35 mouse cellular contexts compared by ENCODE assay signal in the genomic region with DNA sequence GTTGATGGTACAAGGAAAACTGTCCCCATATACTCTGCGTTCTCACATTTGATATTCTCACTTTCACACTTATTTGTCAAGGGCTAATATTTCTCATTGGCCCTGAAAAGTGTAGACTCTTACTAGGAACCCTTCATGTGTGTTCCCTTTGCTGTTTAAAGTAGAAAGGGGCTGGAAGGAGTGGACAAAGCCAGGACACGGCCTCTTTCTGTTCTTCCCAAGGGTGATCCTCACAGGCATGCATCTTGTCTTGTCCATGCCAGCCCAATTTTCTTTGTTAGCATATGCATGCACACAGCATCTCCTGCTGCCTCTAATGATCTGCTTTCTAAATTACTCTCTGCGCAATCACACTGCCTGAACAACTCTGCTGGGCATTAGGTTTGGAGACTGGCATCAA.
"Had no signal": no experiment of that assay in that cellular context is flagged by ENCODE, and none has a peak within 500 bp of the region (broad histone marks: within the 10 kb centered on the region; RNA-seq: fewer than 3 reads in every experiment).

No protein-coding gene starts in this region.

- H3K36me3 ChIP-seq: heart, embryonic 10.5 days; heart, embryonic 12.5 days; heart, embryonic 13.5 days; heart, embryonic 15.5 days; hindbrain, embryonic 10.5 days; hindbrain, embryonic 12.5 days; hindbrain, embryonic 13.5 days; hindbrain, embryonic 15.5 days; intestine, embryonic 15.5 days; kidney, embryonic 15.5 days had no signal

- ATAC-seq: hindbrain, embryonic 16.5 days; hindbrain, postnatal 0 days; inflammation-experienced regulatory T-cells, adult 6 months; intestine, embryonic 15.5 days; intestine, embryonic 16.5 days; intestine, postnatal 0 days had no signal

- DNase-seq: heart, postnatal 10 days; heart, postnatal 14 days; heart, postnatal 36 days; heart, postnatal 4 days; kidney, adult 11 months; kidney, adult 18-20 months; kidney, adult 2 months; kidney, adult 8-10 months; kidney, adult 9 months; kidney, postnatal 10 days; kidney, postnatal 14 days; kidney, postnatal 25 days; kidney, postnatal 36 days; kidney, postnatal 4 days; layer of hippocampus, adult 9-11 months; layer of hippocampus, postnatal 36 days had no signal

- H3K27ac ChIP-seq: heart, embryonic 10.5 days; heart, embryonic 13.5 days; heart, embryonic 15.5 days; hindbrain, embryonic 10.5 days; hindbrain, embryonic 12.5 days; hindbrain, embryonic 13.5 days; hindbrain, embryonic 14.5 days; hindbrain, embryonic 15.5 days; hindbrain, postnatal 0 days; intestine, embryonic 15.5 days; kidney, embryonic 15.5 days; kidney, postnatal 0 days; layer of hippocampus, adult 2 months had no signal

- H3K9me3 ChIP-seq: heart, embryonic 10.5 days; heart, embryonic 12.5 days; heart, embryonic 13.5 days; heart, embryonic 15.5 days; hindbrain, embryonic 10.5 days; hindbrain, embryonic 12.5 days; hindbrain, embryonic 13.5 days; hindbrain, embryonic 15.5 days; intestine, embryonic 15.5 days; kidney, embryonic 15.5 days had no signal

- H3K9ac ChIP-seq: heart, embryonic 12.5 days; heart, embryonic 13.5 days; heart, embryonic 15.5 days; hindbrain, embryonic 12.5 days; hindbrain, embryonic 13.5 days; hindbrain, embryonic 14.5 days; hindbrain, embryonic 15.5 days; intestine, embryonic 15.5 days; kidney, embryonic 15.5 days had no signal

- H3K4me2 ChIP-seq: heart, embryonic 11.5 days; heart, embryonic 12.5 days; heart, embryonic 13.5 days; heart, embryonic 15.5 days; hindbrain, embryonic 12.5 days; hindbrain, embryonic 13.5 days; hindbrain, embryonic 14.5 days; hindbrain, embryonic 15.5 days; intestine, embryonic 15.5 days; kidney, embryonic 15.5 days had no signal

- H3K27me3 ChIP-seq: heart, embryonic 12.5 days; heart, embryonic 13.5 days; heart, embryonic 15.5 days; hindbrain, embryonic 12.5 days; hindbrain, embryonic 13.5 days; hindbrain, embryonic 15.5 days; intestine, embryonic 15.5 days; kidney, embryonic 15.5 days had no signal

- H3K4me1 ChIP-seq: heart, embryonic 10.5 days; heart, embryonic 12.5 days; heart, embryonic 13.5 days; heart, embryonic 15.5 days; hindbrain, embryonic 10.5 days; hindbrain, embryonic 12.5 days; hindbrain, embryonic 13.5 days; hindbrain, embryonic 15.5 days; intestine, embryonic 15.5 days; kidney, embryonic 15.5 days had no signal

- H3K4me3 ChIP-seq: heart, embryonic 10.5 days; heart, embryonic 12.5 days; heart, embryonic 13.5 days; heart, embryonic 15.5 days; hindbrain, embryonic 10.5 days; hindbrain, embryonic 12.5 days; hindbrain, embryonic 13.5 days; hindbrain, embryonic 15.5 days; intestine, embryonic 15.5 days; kidney, embryonic 15.5 days; layer of hippocampus, adult 2 months had no signal
